8 mouse cellular contexts compared by ENCODE assay signal in genomic region chr2:151970191-151971172, GRCm38 (mm10). TPM values are rescaled to one million over a fixed set of nuclear protein-coding genes. Genes with fewer than 3 reads are reported as not detected.
DNase-seq lines count a peak whose midpoint lies in the region; ATAC-seq and TF ChIP-seq lines count a peak whose summit lies in the region.

No protein-coding gene starts in this region.

- intact Hi-C loops in left cerebral cortex, postnatal 4 days (cut with DNase I) = no loop called here

- peak; percentile 90 for ATAC-seq in embryonic facial prominence, embryonic 14.5 days (ENCODE audit: low read depth)
- ATAC-seq in intestine, postnatal 0 days = peak; percentile 74
- peak; percentile 79 for ATAC-seq in midbrain, embryonic 11.5 days (ENCODE audit: low FRiP score)

- peak overlapping the region; percentile 5; the same call in 1 of the 2 replicates for H3K27ac ChIP-seq in embryonic facial prominence, embryonic 14.5 days (replicated peaks; ENCODE audit: low read depth, low read length)
- no peak overlapping the region for H3K27ac ChIP-seq in intestine, postnatal 0 days (ENCODE audit: low read depth, low read length)
- peak overlapping the region; percentile 81 for H3K27ac ChIP-seq in midbrain, embryonic 11.5 days (ENCODE audit: low read depth, low read length)

- peak; percentile 83 for DNase-seq in adrenal gland, postnatal 10 days
- DNase-seq in embryonic facial prominence, embryonic 14.5 days (ENCODE audit: low spot score) = peak; percentile 97
- DNase-seq in heart, adult 18-20 months = peak; percentile 90 to 93
- peak; percentile 86 for DNase-seq in left cerebral cortex, postnatal 4 days
- DNase-seq in midbrain, embryonic 11.5 days (ENCODE audit: low spot score, missing footprints) = peak; percentile 97
- DNase-seq in right cerebral cortex, postnatal 4 days = peak; percentile 74
- peak; percentile 82 to 86 for DNase-seq in urinary bladder, postnatal 4 days (ENCODE audit: low spot score in 2 of 2)

- H3K9me3 ChIP-seq in embryonic facial prominence, embryonic 14.5 days (ENCODE audit: control insufficient read depth, low read length) = no peaks in the 10 kb centered on the region
- no peaks in the 10 kb centered on the region for H3K9me3 ChIP-seq in intestine, postnatal 0 days (ENCODE audit: control insufficient read depth)
- no peaks in the 10 kb centered on the region for H3K9me3 ChIP-seq in midbrain, embryonic 11.5 days (ENCODE audit: control insufficient read depth, low read length)

- 46% methylated on average over 52 of the region's 53 CpGs for WGBS in embryonic facial prominence, embryonic 14.5 days
- 50% methylated on average over 53 of the region's 53 CpGs for WGBS in intestine, postnatal 0 days
- 45% methylated on average over 53 of the region's 53 CpGs for WGBS in midbrain, embryonic 11.5 days

- peak overlapping the region; percentile 54 for H3K9ac ChIP-seq in embryonic facial prominence, embryonic 14.5 days (ENCODE audit: low read depth, low read length)
- no peak overlapping the region for H3K9ac ChIP-seq in intestine, postnatal 0 days (ENCODE audit: low read depth, low read length)
- peak overlapping the region; percentile 89 for H3K9ac ChIP-seq in midbrain, embryonic 11.5 days (ENCODE audit: low read length)

- TF ChIP-seq CTCF in intestine, postnatal 0 days (IDR thresholded peaks at IDR 0.05; ENCODE audit: low read depth) = no peak

- peaks cover 21% of the 10 kb centered on the region for H3K27me3 ChIP-seq in embryonic facial prominence, embryonic 14.5 days (replicated peaks; ENCODE audit: control insufficient read depth, insufficient read depth, low read length)
- H3K27me3 ChIP-seq in intestine, postnatal 0 days (replicated peaks; ENCODE audit: control insufficient read depth, insufficient read depth, low read length) = no peaks in the 10 kb centered on the region
- H3K27me3 ChIP-seq in midbrain, embryonic 11.5 days (ENCODE audit: control insufficient read depth, insufficient read depth, low read length) = no peaks in the 10 kb centered on the region

- peak overlapping the region; percentile 49 for H3K4me2 ChIP-seq in embryonic facial prominence, embryonic 14.5 days (ENCODE audit: low read depth, low read length)
- peak overlapping the region; percentile 59 for H3K4me2 ChIP-seq in intestine, postnatal 0 days (replicated peaks; ENCODE audit: low read depth)
- peak overlapping the region; percentile 72 for H3K4me2 ChIP-seq in midbrain, embryonic 11.5 days

- H3K4me3 ChIP-seq in embryonic facial prominence, embryonic 14.5 days (ENCODE audit: low read depth, low read length) = peak overlapping the region; percentile 23
- peak overlapping the region; percentile 23 for H3K4me3 ChIP-seq in intestine, postnatal 0 days (ENCODE audit: low read depth, low read length)
- peak overlapping the region; percentile 43 for H3K4me3 ChIP-seq in midbrain, embryonic 11.5 days (ENCODE audit: low read depth, low read length)

- H3K36me3 ChIP-seq in embryonic facial prominence, embryonic 14.5 days (ENCODE audit: control insufficient read depth, insufficient read depth, low read length) = peaks cover 11% of the 10 kb centered on the region; the same call in 1 of the 2 replicates
- H3K36me3 ChIP-seq in intestine, postnatal 0 days (ENCODE audit: control insufficient read depth, insufficient read depth) = peaks cover 30% of the 10 kb centered on the region; the same call in 1 of the 2 replicates
- H3K36me3 ChIP-seq in midbrain, embryonic 11.5 days (ENCODE audit: control insufficient read depth, insufficient read depth, low read length) = peaks cover 6% of the 10 kb centered on the region

- H3K4me1 ChIP-seq in embryonic facial prominence, embryonic 14.5 days (ENCODE audit: control insufficient read depth, insufficient read depth, low read length) = peaks cover 17% of the 10 kb centered on the region
- H3K4me1 ChIP-seq in intestine, postnatal 0 days (replicated peaks; ENCODE audit: control insufficient read depth, insufficient read depth, low read length) = peaks cover 10% of the 10 kb centered on the region
- H3K4me1 ChIP-seq in midbrain, embryonic 11.5 days (ENCODE audit: control insufficient read depth, insufficient read depth, low read length) = peaks cover 77% of the 10 kb centered on the region

RNA-seq across cellular contexts. Expression of gene Fam110a, which starts 9.5 kb away (rescaled TPM):
- total RNA-seq in adrenal gland, postnatal 10 days (2021) = 1 to 10 TPM; 7.0 to 9.7 TPM
- 18.8 and 21.2 TPM in 2 replicates for polyA plus RNA-seq in embryonic facial prominence, embryonic 14.5 days (2014; fragmentation: Nextera tagmentation; extraction: Ambion mirVana)
- total RNA-seq in heart, adult 18-20 months (2021) = 1 to 10 TPM; 3.4 to 3.7 TPM
- 14.5 and 14.9 TPM in 2 replicates for polyA plus RNA-seq in intestine, postnatal 0 days (2015; fragmentation: Nextera tagmentation; extraction: Ambion mirVana)
- total RNA-seq in left cerebral cortex, postnatal 4 days (2021) = 10 to 100 TPM; 19.0 to 20.5 TPM
- 85.9 and 96.4 TPM in 2 replicates for polyA plus RNA-seq in midbrain, embryonic 11.5 days (2014; fragmentation: Nextera tagmentation; extraction: Ambion mirVana)

RNA-seq across cellular contexts. Expression of gene Slc52a3, which starts 25.8 kb away (rescaled TPM):
- 1 to 10 TPM; 1.6 to 2.2 TPM for total RNA-seq in adrenal gland, postnatal 10 days (2021)
- polyA plus RNA-seq in embryonic facial prominence, embryonic 14.5 days (2014; fragmentation: Nextera tagmentation; extraction: Ambion mirVana) = 2.4 and 2.8 TPM in 2 replicates
- 1 to 10 TPM; 1.6 to 2.9 TPM for total RNA-seq in heart, adult 18-20 months (2021)
- polyA plus RNA-seq in intestine, postnatal 0 days (2015; fragmentation: Nextera tagmentation; extraction: Ambion mirVana) = 15.7 and 15.8 TPM in 2 replicates
- total RNA-seq in left cerebral cortex, postnatal 4 days (2021) = 1 to 10 TPM; 2.2 to 2.5 TPM
- 0.64 and 0.88 TPM in 2 replicates for polyA plus RNA-seq in midbrain, embryonic 11.5 days (2014; fragmentation: Nextera tagmentation; extraction: Ambion mirVana)

RNA-seq across cellular contexts. Expression of gene Angpt4, which starts 59.5 kb away (rescaled TPM):
- under 1 TPM in 1 of 2 experiments, not detected in 1; 0.51 TPM for total RNA-seq in adrenal gland, postnatal 10 days (2021)
- polyA plus RNA-seq in embryonic facial prominence, embryonic 14.5 days (2014; fragmentation: Nextera tagmentation; extraction: Ambion mirVana) = 0.64 and 1.1 TPM in 2 replicates
- under 1 TPM; 0.28 to 0.35 TPM for total RNA-seq in heart, adult 18-20 months (2021)
- polyA plus RNA-seq in intestine, postnatal 0 days (2015; fragmentation: Nextera tagmentation; extraction: Ambion mirVana) = 0.18 and 0.27 TPM in 2 replicates
- total RNA-seq in left cerebral cortex, postnatal 4 days (2021) = not detected
- polyA plus RNA-seq in midbrain, embryonic 11.5 days (2014; fragmentation: Nextera tagmentation; extraction: Ambion mirVana) = 0.12 and 0.37 TPM in 2 replicates
